Mouse (Mus musculus): ENCODE results near the gene Morc4. TPM values are rescaled to one million over a fixed set of nuclear protein-coding genes. Genes with fewer than 3 reads are reported as not detected.

Gene Morc4
- total and polyA plus RNA-seq, 3 experiments = not detected

- Histone ChIP-seq H3K9me3 (replicated peaks; ENCODE audit: low read length) (no peaks in the 10 kb centered on the region), H3K79me2 (replicated peaks; ENCODE audit: control insufficient read depth, extremely low read depth, insufficient read depth, poor library complexity, severe bottlenecking) (no peaks in the 10 kb centered on the region), H3K9ac (ENCODE audit: insufficient read depth, low read depth) (no peak overlapping the region), H3K27ac (ENCODE audit: insufficient read depth, low read depth) (no peak overlapping the region), H3K27me3 (replicated peaks) (no peaks in the 10 kb centered on the region), H3K4me3 (replicated peaks in 1 of 3; ENCODE audit: low read depth in 2 of 3, low read length in 2 of 3, poor library complexity in 1 of 3) (no peak overlapping the region), H3K4me1 (ENCODE audit: control insufficient read depth in 1 of 2, insufficient read depth in 2 of 2) (no peaks in the 10 kb centered on the region), H3K36me3 (replicated peaks in 1 of 2; ENCODE audit: control insufficient read depth in 1 of 2, insufficient read depth in 1 of 2, low read length in 1 of 2) (no peaks in the 10 kb centered on the region), H3K4me2 (ENCODE audit: insufficient read depth, low read depth, poor library complexity, severe bottlenecking) (no peak overlapping the region)
- dilution Hi-C loops (cut with MboI; ENCODE audit: extremely low pct_ligation_motif_present, extremely low pct_unique_long_range_greater_than_20kb, low sequenced_read_pairs) (no loop called here), in situ Hi-C loops (cut with MboI; ENCODE audit: low pct_ligation_motif_present, low pct_unique_long_range_greater_than_20kb, low sequenced_read_pairs) (no loop called here)
- no peak for TF ChIP-seq ZKSCAN1 (IDR thresholded peaks at IDR 0.05; ENCODE audit: borderline replicate concordance, low read depth, low read length)
- no peak for DNase-seq (ENCODE audit: extremely low read depth)
These were observed 90.5 kb downstream of the Morc4 start for GRCm38 (mm10) chrX:139780988-139781387.

GRCm38 (mm10) chrX:139779401-139779800 lies 92.1 kb downstream of the Morc4 start:
- no peak overlapping the region for H3K27ac ChIP-seq (ENCODE audit: insufficient read depth, low read depth)
- no peak overlapping the region for H3K9ac ChIP-seq (ENCODE audit: insufficient read depth, low read depth)
- no peaks in the 10 kb centered on the region for H3K27me3 ChIP-seq (replicated peaks)
- no peaks in the 10 kb centered on the region for H3K36me3 ChIP-seq (replicated peaks in 1 of 2; ENCODE audit: control insufficient read depth in 1 of 2, insufficient read depth in 1 of 2, low read length in 1 of 2)
- in situ Hi-C loops (cut with MboI; ENCODE audit: low pct_ligation_motif_present, low pct_unique_long_range_greater_than_20kb, low sequenced_read_pairs) = loop anchor here (10.0 kb wide), 1 partner anchor 55 kb away; no protein-coding TSS in a partner anchor
- dilution Hi-C loops (cut with MboI; ENCODE audit: extremely low pct_ligation_motif_present, extremely low pct_unique_long_range_greater_than_20kb, low sequenced_read_pairs) = no loop called here
- no peak for DNase-seq (ENCODE audit: extremely low read depth)
- no peaks in the 10 kb centered on the region for H3K9me3 ChIP-seq (replicated peaks; ENCODE audit: low read length)
- TF ChIP-seq CHD2 (IDR thresholded peaks at IDR 0.05; ENCODE audit: low read length) (no peak), CHD1 (IDR thresholded peaks at IDR 0.05; ENCODE audit: low read depth, low read length) (no peak), POLR2A (IDR thresholded peaks at IDR 0.05; ENCODE audit: low read depth, low read length) (no peak), ZKSCAN1 (IDR thresholded peaks at IDR 0.05; ENCODE audit: borderline replicate concordance, low read depth, low read length) (no peak), MYC (IDR thresholded peaks at IDR 0.05; ENCODE audit: low read depth, low read length) (no peak), IRF4 (IDR thresholded peaks at IDR 0.05; ENCODE audit: low read depth, low read length) (no peak), SIN3A (IDR thresholded peaks at IDR 0.05; ENCODE audit: low read length) (no peak), NRF1 (IDR thresholded peaks at IDR 0.05; ENCODE audit: low read depth, low read length) (no peak), ZNF384 (IDR thresholded peaks at IDR 0.05; ENCODE audit: low read depth, low read length) (no peak), JUN (IDR thresholded peaks at IDR 0.05; ENCODE audit: insufficient read depth, low read depth, low read length) (no peak), JUND (conservative IDR thresholded peaks at IDR 0.05; ENCODE audit: low read depth, low read length) (no peak), MXI1 (IDR thresholded peaks at IDR 0.05; ENCODE audit: low read depth, low read length) (no peak), MEF2A (IDR thresholded peaks at IDR 0.05; ENCODE audit: borderline replicate concordance, low read depth, low read length) (no peak), GABPA (IDR thresholded peaks at IDR 0.05; ENCODE audit: insufficient replicate concordance, low read depth, low read length) (no peak)
- H3K4me3 ChIP-seq (replicated peaks in 1 of 3; ENCODE audit: low read depth in 2 of 3, low read length in 2 of 3, poor library complexity in 1 of 3) = no peak overlapping the region
- no peaks in the 10 kb centered on the region for H3K4me1 ChIP-seq (ENCODE audit: control insufficient read depth in 1 of 2, insufficient read depth in 2 of 2)
- no peaks in the 10 kb centered on the region for H3K79me2 ChIP-seq (replicated peaks; ENCODE audit: control insufficient read depth, extremely low read depth, insufficient read depth, poor library complexity, severe bottlenecking)
- no peak overlapping the region for H3K4me2 ChIP-seq (ENCODE audit: insufficient read depth, low read depth, poor library complexity, severe bottlenecking)

- Histone ChIP-seq H3K4me1 (ENCODE audit: control insufficient read depth in 1 of 2, insufficient read depth in 2 of 2) (no peaks in the 10 kb centered on the region), H3K27me3 (replicated peaks) (no peaks in the 10 kb centered on the region), H3K36me3 (replicated peaks in 1 of 2; ENCODE audit: control insufficient read depth in 1 of 2, insufficient read depth in 1 of 2, low read length in 1 of 2) (no peaks in the 10 kb centered on the region), H3K9ac (ENCODE audit: insufficient read depth, low read depth) (no peak overlapping the region), H3K27ac (ENCODE audit: insufficient read depth, low read depth) (no peak overlapping the region), H3K4me2 (ENCODE audit: insufficient read depth, low read depth, poor library complexity, severe bottlenecking) (no peak overlapping the region), H3K79me2 (replicated peaks; ENCODE audit: control insufficient read depth, extremely low read depth, insufficient read depth, poor library complexity, severe bottlenecking) (no peaks in the 10 kb centered on the region), H3K9me3 (replicated peaks; ENCODE audit: low read length) (no peaks in the 10 kb centered on the region), H3K4me3 (replicated peaks in 1 of 3; ENCODE audit: low read depth in 2 of 3, low read length in 2 of 3, poor library complexity in 1 of 3) (no peak overlapping the region)
- no peak for DNase-seq (ENCODE audit: extremely low read depth)
- in situ Hi-C loops (cut with MboI; ENCODE audit: low pct_ligation_motif_present, low pct_unique_long_range_greater_than_20kb, low sequenced_read_pairs) = loop anchor here (10.0 kb wide), 1 partner anchor 56 kb away; no protein-coding TSS in a partner anchor
- dilution Hi-C loops (cut with MboI; ENCODE audit: extremely low pct_ligation_motif_present, extremely low pct_unique_long_range_greater_than_20kb, low sequenced_read_pairs) = no loop called here
- TF ChIP-seq USF1 (IDR thresholded peaks at IDR 0.05; ENCODE audit: low read depth, low read length) (no peak), PAX5 (IDR thresholded peaks at IDR 0.05; ENCODE audit: low read length) (no peak), MAZ (IDR thresholded peaks at IDR 0.05; ENCODE audit: low read depth, low read length) (no peak), RCOR1 (conservative IDR thresholded peaks at IDR 0.05; ENCODE audit: low read depth, low read length) (no peak), JUND (conservative IDR thresholded peaks at IDR 0.05; ENCODE audit: low read depth, low read length) (no peak), JUN (IDR thresholded peaks at IDR 0.05; ENCODE audit: insufficient read depth, low read depth, low read length) (no peak), ZMIZ1 (IDR thresholded peaks at IDR 0.05; ENCODE audit: low read depth, low read length) (no peak), MAFK (IDR thresholded peaks at IDR 0.05; ENCODE audit: insufficient replicate concordance, low read length) (no peak), EP300 (IDR thresholded peaks at IDR 0.05; ENCODE audit: low read length) (no peak), IRF4 (IDR thresholded peaks at IDR 0.05; ENCODE audit: low read depth, low read length) (no peak), NRF1 (IDR thresholded peaks at IDR 0.05; ENCODE audit: low read depth, low read length) (no peak), MYC (IDR thresholded peaks at IDR 0.05; ENCODE audit: low read depth, low read length) (no peak), RAD21 (IDR thresholded peaks at IDR 0.05; ENCODE audit: low read depth, low read length) (no peak), TCF12 (IDR thresholded peaks at IDR 0.05; ENCODE audit: low read depth, low read length) (no peak)
These were observed 92.6 kb downstream of the Morc4 start for GRCm38 (mm10) chrX:139778886-139779285.
